Mouse (Mus musculus): ENCODE measurements at regions not wholly inside any gene's neighbourhood (a gene's known extent, or its start where the extent isn't known, plus 50 kb on each side); places are given as distances from the start of the nearest gene placed in this dataset.

- Histone ChIP-seq H3K36me3 (ENCODE audit: control insufficient read depth, insufficient read depth, low read length) (no peaks in the 10 kb centered on the region), H3K4me2 (ENCODE audit: low read length) (no peak overlapping the region)
Observed at GRCm38 (mm10) chr11:93729119-93729518, 156.4 kb downstream of the Utp18 start.

GRCm38 (mm10) chr11:93725242-93725641, 160.3 kb downstream of the Utp18 start:
- Histone ChIP-seq H3K4me1 (ENCODE audit: control insufficient read depth, insufficient read depth, low read length) (no peaks in the 10 kb centered on the region), H3K4me3 (ENCODE audit: low read depth, low read length) (no peak overlapping the region), H3K27me3 (ENCODE audit: control insufficient read depth, insufficient read depth, low read depth, low read length) (no peaks in the 10 kb centered on the region), H3K9ac (ENCODE audit: low read depth, low read length) (no peak overlapping the region), H3K9me3 (replicated peaks; ENCODE audit: control insufficient read depth, low read length, poor library complexity, severe bottlenecking) (no peaks in the 10 kb centered on the region), H3K27ac (ENCODE audit: low read length) (no peak overlapping the region), H3K4me2 (ENCODE audit: low read length) (no peak overlapping the region), H3K36me3 (ENCODE audit: control insufficient read depth, insufficient read depth, low read length) (no peaks in the 10 kb centered on the region)
- ATAC-seq: no peak
- 65% methylated on average over 6 of the region's 6 CpGs for WGBS

More at GRCm38 (mm10) chr11:93729119-93729518, 156.4 kb downstream of the Utp18 start:
- Histone ChIP-seq H3K27ac (ENCODE audit: low read length) (no peak overlapping the region), H3K4me3 (ENCODE audit: low read depth, low read length) (no peak overlapping the region), H3K27me3 (ENCODE audit: control insufficient read depth, insufficient read depth, low read depth, low read length) (no peaks in the 10 kb centered on the region), H3K4me1 (ENCODE audit: control insufficient read depth, insufficient read depth, low read length) (no peaks in the 10 kb centered on the region), H3K9me3 (replicated peaks; ENCODE audit: control insufficient read depth, low read length, poor library complexity, severe bottlenecking) (no peaks in the 10 kb centered on the region), H3K9ac (ENCODE audit: low read depth, low read length) (no peak overlapping the region)
- WGBS: 89% methylated on average over 9 of the region's 9 CpGs
- no peak for ATAC-seq

- 62% methylated on average over 2 of the region's 2 CpGs for WGBS
- H3K4me2 ChIP-seq (ENCODE audit: low read length): no peak overlapping the region
- no peaks in the 10 kb centered on the region for H3K27me3 ChIP-seq (ENCODE audit: control insufficient read depth, insufficient read depth, low read depth, low read length)
- H3K9ac ChIP-seq (ENCODE audit: low read depth, low read length): no peak overlapping the region
- H3K9me3 ChIP-seq (replicated peaks; ENCODE audit: control insufficient read depth, low read length, poor library complexity, severe bottlenecking): no peaks in the 10 kb centered on the region; the same call in 1 of the 2 replicates
- H3K27ac ChIP-seq (ENCODE audit: low read length): no peak overlapping the region
- H3K36me3 ChIP-seq (ENCODE audit: control insufficient read depth, insufficient read depth, low read length): no peaks in the 10 kb centered on the region
- no peak for ATAC-seq
- no peak overlapping the region for H3K4me3 ChIP-seq (ENCODE audit: low read depth, low read length)
- no peaks in the 10 kb centered on the region for H3K4me1 ChIP-seq (ENCODE audit: control insufficient read depth, insufficient read depth, low read length)
Observed at GRCm38 (mm10) chr11:93719141-93719540, 166.4 kb downstream of the Utp18 start.

GRCm38 (mm10) chr11:93709686-93710085, 175.9 kb downstream of the Utp18 start:
- no peak for ATAC-seq
- Histone ChIP-seq H3K4me2 (ENCODE audit: low read length) (no peak overlapping the region), H3K36me3 (ENCODE audit: control insufficient read depth, insufficient read depth, low read length) (no peaks in the 10 kb centered on the region), H3K27me3 (ENCODE audit: control insufficient read depth, insufficient read depth, low read depth, low read length) (no peaks in the 10 kb centered on the region), H3K9ac (ENCODE audit: low read depth, low read length) (no peak overlapping the region), H3K9me3 (replicated peaks; ENCODE audit: control insufficient read depth, low read length, poor library complexity, severe bottlenecking) (no peaks in the 10 kb centered on the region), H3K4me1 (ENCODE audit: control insufficient read depth, insufficient read depth, low read length) (no peaks in the 10 kb centered on the region), H3K27ac (ENCODE audit: low read length) (no peak overlapping the region), H3K4me3 (ENCODE audit: low read depth, low read length) (no peak overlapping the region)
- WGBS: 91% methylated on average over 4 of the region's 4 CpGs

- Histone ChIP-seq H3K4me3 (ENCODE audit: low read depth, low read length) (no peak overlapping the region), H3K27ac (ENCODE audit: low read length) (no peak overlapping the region), H3K9me3 (replicated peaks; ENCODE audit: control insufficient read depth, low read length, poor library complexity, severe bottlenecking) (no peaks in the 10 kb centered on the region), H3K9ac (ENCODE audit: low read depth, low read length) (no peak overlapping the region), H3K4me1 (ENCODE audit: control insufficient read depth, insufficient read depth, low read length) (no peaks in the 10 kb centered on the region), H3K27me3 (ENCODE audit: control insufficient read depth, insufficient read depth, low read depth, low read length) (no peaks in the 10 kb centered on the region), H3K36me3 (ENCODE audit: control insufficient read depth, insufficient read depth, low read length) (no peaks in the 10 kb centered on the region), H3K4me2 (ENCODE audit: low read length) (no peak overlapping the region)
- ATAC-seq: no peak
- WGBS: 91% methylated on average over 8 of the region's 8 CpGs
Observed at GRCm38 (mm10) chr11:93696982-93697541, 188.5 kb downstream of the Utp18 start.

GRCm38 (mm10) chr11:93696096-93696890, 189.3 kb downstream of the Utp18 start:
- H3K4me3 ChIP-seq (ENCODE audit: low read depth, low read length): no peak overlapping the region
- 86% methylated on average over 12 of the region's 12 CpGs for WGBS

GRCm38 (mm10) chr11:93683691-93684090, 201.9 kb downstream of the Utp18 start:
- no peaks in the 10 kb centered on the region for H3K27me3 ChIP-seq (ENCODE audit: control insufficient read depth, insufficient read depth, low read depth, low read length)
- H3K4me1 ChIP-seq (ENCODE audit: control insufficient read depth, insufficient read depth, low read length): no peaks in the 10 kb centered on the region
- no peak overlapping the region for H3K27ac ChIP-seq (ENCODE audit: low read length)
- no peak overlapping the region for H3K4me3 ChIP-seq (ENCODE audit: low read depth, low read length)
- no peak overlapping the region for H3K4me2 ChIP-seq (ENCODE audit: low read length)
- H3K9me3 ChIP-seq (replicated peaks; ENCODE audit: control insufficient read depth, low read length, poor library complexity, severe bottlenecking): no peaks in the 10 kb centered on the region; the same call in 1 of the 2 replicates
- ATAC-seq: no peak
- no peak overlapping the region for H3K9ac ChIP-seq (ENCODE audit: low read depth, low read length)
- 78% methylated on average over 5 of the region's 5 CpGs for WGBS
- H3K36me3 ChIP-seq (ENCODE audit: control insufficient read depth, insufficient read depth, low read length): no peaks in the 10 kb centered on the region

More at GRCm38 (mm10) chr11:93696096-93696890, 189.3 kb downstream of the Utp18 start:
- H3K4me2 ChIP-seq (ENCODE audit: low read length): no peak overlapping the region
- no peak overlapping the region for H3K27ac ChIP-seq (ENCODE audit: low read length)
- H3K9me3 ChIP-seq (replicated peaks; ENCODE audit: control insufficient read depth, low read length, poor library complexity, severe bottlenecking): no peaks in the 10 kb centered on the region
- no peaks in the 10 kb centered on the region for H3K36me3 ChIP-seq (ENCODE audit: control insufficient read depth, insufficient read depth, low read length)
- H3K9ac ChIP-seq (ENCODE audit: low read depth, low read length): no peak overlapping the region
- no peaks in the 10 kb centered on the region for H3K4me1 ChIP-seq (ENCODE audit: control insufficient read depth, insufficient read depth, low read length)
- no peaks in the 10 kb centered on the region for H3K27me3 ChIP-seq (ENCODE audit: control insufficient read depth, insufficient read depth, low read depth, low read length)
- ATAC-seq: no peak

GRCm38 (mm10) chr11:93676299-93676698, 209.3 kb downstream of the Utp18 start:
- no peak overlapping the region for H3K27ac ChIP-seq (ENCODE audit: low read length)
- H3K9me3 ChIP-seq (replicated peaks; ENCODE audit: control insufficient read depth, low read length, poor library complexity, severe bottlenecking): no peaks in the 10 kb centered on the region
- H3K27me3 ChIP-seq (ENCODE audit: control insufficient read depth, insufficient read depth, low read depth, low read length): no peaks in the 10 kb centered on the region
- no peaks in the 10 kb centered on the region for H3K4me1 ChIP-seq (ENCODE audit: control insufficient read depth, insufficient read depth, low read length)
- H3K4me3 ChIP-seq (ENCODE audit: low read depth, low read length): no peak overlapping the region
- no peak for ATAC-seq
- 78% methylated on average over 5 of the region's 5 CpGs for WGBS
- H3K4me2 ChIP-seq (ENCODE audit: low read length): no peak overlapping the region
- no peaks in the 10 kb centered on the region for H3K36me3 ChIP-seq (ENCODE audit: control insufficient read depth, insufficient read depth, low read length)
- no peak overlapping the region for H3K9ac ChIP-seq (ENCODE audit: low read depth, low read length)

- no peak overlapping the region for H3K4me2 ChIP-seq (ENCODE audit: low read length)
- ATAC-seq: no peak
- no peak overlapping the region for H3K9ac ChIP-seq (ENCODE audit: low read depth, low read length)
- no peak overlapping the region for H3K27ac ChIP-seq (ENCODE audit: low read length)
- no peaks in the 10 kb centered on the region for H3K27me3 ChIP-seq (ENCODE audit: control insufficient read depth, insufficient read depth, low read depth, low read length)
- 85% methylated on average over 3 of the region's 3 CpGs for WGBS
- H3K4me3 ChIP-seq (ENCODE audit: low read depth, low read length): no peak overlapping the region
- no peaks in the 10 kb centered on the region for H3K36me3 ChIP-seq (ENCODE audit: control insufficient read depth, insufficient read depth, low read length)
- H3K4me1 ChIP-seq (ENCODE audit: control insufficient read depth, insufficient read depth, low read length): no peaks in the 10 kb centered on the region
- no peaks in the 10 kb centered on the region for H3K9me3 ChIP-seq (replicated peaks; ENCODE audit: control insufficient read depth, low read length, poor library complexity, severe bottlenecking)
Observed at GRCm38 (mm10) chr11:93672025-93672424, 213.5 kb downstream of the Utp18 start.
